Mouse (Mus musculus) right cerebral cortex, adult 2 months (tissue): ENCODE data around the gene Veph1.

Experiments used
- DNase-seq, 2 experiments: peaks; one replicate each; pipeline ENCODE4 v3.0.0; 2021 to 2022; ENCODE audit warnings: low spot score in 2 of 2

Veph1 gene

GRCm38 (mm10) chr3:66296545-66296944 lies at the start of gene Veph1:
Gene Veph1 (minus strand): TSS chr3:66296837.
- DNase-seq: no peak

- no peak for DNase-seq
These were observed 44.1 kb upstream of the Veph1 start for GRCm38 (mm10) chr3:66340742-66341141.

- no peak for DNase-seq
These were observed 35.7 kb upstream of the Veph1 start for GRCm38 (mm10) chr3:66332401-66332729.

GRCm38 (mm10) chr3:66331592-66332400 lies 35.2 kb upstream of the Veph1 start:
- DNase-seq: peak; percentile 66 to 78

- DNase-seq: no peak
These were observed 34.4 kb upstream of the Veph1 start for GRCm38 (mm10) chr3:66330896-66331579.

- DNase-seq: no peak
These were observed 29.6 kb upstream of the Veph1 start for GRCm38 (mm10) chr3:66325962-66326834.

GRCm38 (mm10) chr3:66325486-66325951 lies 28.9 kb upstream of the Veph1 start:
- DNase-seq: no peak

- no peak for DNase-seq
These were observed 18.4 kb upstream of the Veph1 start for GRCm38 (mm10) chr3:66314793-66315715.

- DNase-seq: no peak
These were observed 13.9 kb upstream of the Veph1 start for GRCm38 (mm10) chr3:66310586-66310985.

GRCm38 (mm10) chr3:66309531-66309930 lies 12.9 kb upstream of the Veph1 start:
- DNase-seq: no peak

GRCm38 (mm10) chr3:66295236-66295635 lies 1.4 kb downstream of the Veph1 start:
- no peak for DNase-seq

- no peak for DNase-seq
These were observed 1.9 kb downstream of the Veph1 start for GRCm38 (mm10) chr3:66294729-66295128.

GRCm38 (mm10) chr3:66292356-66292946 lies 4.2 kb downstream of the Veph1 start:
- DNase-seq: no peak

- no peak for DNase-seq
These were observed 33.4 kb downstream of the Veph1 start for GRCm38 (mm10) chr3:66263270-66263669.

GRCm38 (mm10) chr3:66262319-66262718 lies 34.3 kb downstream of the Veph1 start:
- DNase-seq: no peak

GRCm38 (mm10) chr3:66254504-66255105 lies 42.0 kb downstream of the Veph1 start:
- peak; percentile 10 to 27 for DNase-seq

GRCm38 (mm10) chr3:66251842-66252241 lies 44.8 kb downstream of the Veph1 start:
- no peak for DNase-seq

GRCm38 (mm10) chr3:66240476-66240875 lies 56.2 kb downstream of the Veph1 start:
- DNase-seq: no peak

GRCm38 (mm10) chr3:66236234-66236871 lies 60.3 kb downstream of the Veph1 start:
- DNase-seq: peak in 1 of 2 experiments; percentile 41
